Mouse (Mus musculus) liver, postnatal 0 days (tissue): Measurements from ENCODE around the gene Ube3c. TPM values are rescaled to one million over a fixed set of nuclear protein-coding genes. Genes with fewer than 3 reads are reported as not detected.
"Not testable (repeated sequence)": the region's sequence is repeated elsewhere in the genome, so short reads cannot be mapped to it uniquely, and the experiment has no call there.

Source experiments
- ATAC-seq: fragments of 200-750 bp; cut with Nextera tagmentation; 2 replicates; pipeline ENCODE4 v1.8.0; 2017; ENCODE audit warnings: mild to moderate bottlenecking, moderate library complexity
- DNase-seq: peaks from one replicate; pipeline ENCODE4 v3.0.0-alpha.2; 2016
- H3K27ac ChIP-seq: fragments of 300-500 bp; sonication (generic); 2 replicates; pipeline ENCODE4 v1.5.1; 2014; ENCODE audit warnings: antibody characterized with exemption, moderate library complexity, mild to moderate bottlenecking, low read depth
- H3K27me3 ChIP-seq: fragments of 300-500 bp; sonication (generic); 2 replicates; pipeline ENCODE4 v1.6.1; 2014; ENCODE audit warnings: low read length, control low read depth, mixed read lengths; ENCODE audit not compliant: insufficient read depth
- H3K36me3 ChIP-seq: fragments of 300-500 bp; sonication (generic); replicated peaks from 2 replicates; pipeline ENCODE4 v1.6.1; 2014; ENCODE audit warnings: mild to moderate bottlenecking, control low read depth, low read length, moderate library complexity, mixed read lengths; ENCODE audit not compliant: insufficient read depth
- H3K4me1 ChIP-seq: fragments of 300-500 bp; sonication (generic); 2 replicates; pipeline ENCODE4 v1.6.1; 2014; ENCODE audit warnings: antibody characterized with exemption, mild to moderate bottlenecking, control low read depth; ENCODE audit not compliant: insufficient read depth
- H3K4me2 ChIP-seq: fragments of 300-500 bp; sonication (generic); 2 replicates; pipeline ENCODE4 v1.6.1; 2014; ENCODE audit warnings: low read depth, mild to moderate bottlenecking, low read length, moderate library complexity, mixed read lengths
- H3K4me3 ChIP-seq: fragments of 300-500 bp; sonication (generic); 2 replicates; pipeline ENCODE4 v1.5.1; 2014; ENCODE audit warnings: low read depth, low read length
- H3K9ac ChIP-seq: fragments of 300-500 bp; sonication (generic); replicated peaks from 2 replicates; pipeline ENCODE4 v1.6.1; 2014; ENCODE audit warnings: mild to moderate bottlenecking, moderate library complexity
- H3K9me3 ChIP-seq: fragments of 300-500 bp; sonication (generic); 2 replicates; pipeline ENCODE4 v1.6.1; 2016; ENCODE audit warnings: mild to moderate bottlenecking, control low read depth, low read length, mixed read lengths
- CTCF ChIP-seq: sonication (generic); IDR thresholded peaks from 2 replicates; pipeline ENCODE4 v1.5.1; 2016; ENCODE audit warnings: antibody characterized with exemption, low read depth
- EP300 ChIP-seq: IDR thresholded peaks from 2 replicates; pipeline ENCODE4 v1.6.1; 2016; ENCODE audit warnings: antibody characterized with exemption, low read depth, mild to moderate bottlenecking
- WGBS: fragments of 180-500 bp; shearing (Covaris S2); extraction: QIAGEN DNeasy Blood & Tissue Kit; methylation state at CpG from one replicate; pipeline ENCODE4 v1.1.7; 2014; ENCODE audit not compliant: insufficient replicate concordance; 5-methylcytosine and 5-hydroxymethylcytosine counted together
- polyA plus RNA-seq: library from polyadenylated mRNA; unstranded; fragments of >200 nt; fragmentation: Nextera tagmentation; extraction: Ambion mirVana; gene quantifications from 2 replicates; pipeline ENCODE4 v1.2.1, GENCODE M21; 2015

Gene Ube3c
- polyA plus RNA-seq, result 6.8 and 8.0 TPM in 2 replicates

- Histone ChIP-seq H3K9me3 (no peaks in the 10 kb centered on the region), H3K36me3 (peaks cover 3% of the 10 kb centered on the region; the same call in 1 of the 2 replicates), H3K4me2 (peak within 1 kb of the TSS; percentile 95), H3K27ac (peak within 1 kb of the TSS; percentile 95), H3K9ac (peak within 1 kb of the TSS; percentile 79), H3K4me3 (peak within 1 kb of the TSS; percentile 90), H3K4me1 (peaks cover 17% of the 10 kb centered on the region), H3K27me3 (no peaks in the 10 kb centered on the region)
- no peak for TF ChIP-seq EP300
- 0 out of 2 replicates have a peak, but pooled peaks have one; percentile 25 for TF ChIP-seq CTCF
- WGBS, result 3% methylated on average over 72 of the region's 72 CpGs
- DNase-seq (peak; percentile 99), ATAC-seq (peak; percentile 96)
Measured at GRCm38 (mm10) chr5:29568848-29569377, at the start of gene Ube3c. Gene Ube3c (plus strand): TSS chr5:29569242.

DNA sequence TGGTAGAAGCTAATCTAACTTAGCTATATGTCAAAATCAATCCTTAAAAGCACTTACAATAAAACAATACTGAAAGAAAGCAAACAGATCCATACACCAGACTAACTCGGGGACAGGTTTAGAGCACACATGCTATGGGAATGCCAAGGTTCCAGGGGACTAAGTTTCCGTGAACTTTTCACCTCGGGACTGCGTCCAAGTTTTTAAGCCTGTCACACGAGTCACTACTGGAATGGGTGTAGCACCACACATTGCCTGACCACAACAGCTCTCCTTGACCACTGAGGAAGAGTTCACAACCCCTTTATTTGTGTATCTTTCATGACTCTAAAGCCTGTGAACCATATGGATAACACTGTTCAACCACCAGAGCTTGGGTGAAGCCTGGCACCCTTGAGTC is 8.9 kb upstream of the Ube3c start:
- Histone ChIP-seq H3K27me3 (no peaks in the 10 kb centered on the region), H3K4me1 (no peaks in the 10 kb centered on the region), H3K4me3 (no peak overlapping the region), H3K4me2 (no peak overlapping the region), H3K27ac (no peak overlapping the region), H3K9ac (no peak overlapping the region), H3K9me3 (no peaks in the 10 kb centered on the region), H3K36me3 (no peaks in the 10 kb centered on the region)
- DNase-seq (no peak), ATAC-seq (no peak)
- TF ChIP-seq EP300 (no peak), CTCF (no peak)
- 78% methylated on average over 5 of the region's 5 CpGs for WGBS

GRCm38 (mm10) chr5:29560667-29561066 is 8.4 kb upstream of the Ube3c start:
- no peak overlapping the region for H3K4me3 ChIP-seq
- WGBS, result 86% methylated on average over 2 of the region's 2 CpGs
- TF ChIP-seq CTCF (peak; percentile 36), EP300 (no peak)

GRCm38 (mm10) chr5:29569378-29570280 is 587 bp downstream of the Ube3c start:
- peak; percentile 83 for ATAC-seq
- H3K9ac ChIP-seq, result peak overlapping the region; percentile 79
- peak overlapping the region; percentile 90 for H3K4me3 ChIP-seq
- H3K4me2 ChIP-seq, result peak overlapping the region; percentile 95
- no peaks in the 10 kb centered on the region for H3K27me3 ChIP-seq
- 3% methylated on average over 57 of the region's 67 CpGs for WGBS
- H3K27ac ChIP-seq, result peak overlapping the region; percentile 95
- no peaks in the 10 kb centered on the region for H3K9me3 ChIP-seq
- TF ChIP-seq CTCF (peak; percentile 61), EP300 (no peak)
- H3K4me1 ChIP-seq, result peaks cover 17% of the 10 kb centered on the region
- peak; percentile 77 for DNase-seq
- peaks cover 3% of the 10 kb centered on the region; the same call in 1 of the 2 replicates for H3K36me3 ChIP-seq

More at GRCm38 (mm10) chr5:29560667-29561066, 8.4 kb upstream of the Ube3c start:
- no peak for DNase-seq
- Histone ChIP-seq H3K4me1 (no peaks in the 10 kb centered on the region), H3K27me3 (no peaks in the 10 kb centered on the region), H3K9ac (no peak overlapping the region), H3K4me2 (no peak overlapping the region), H3K9me3 (no peaks in the 10 kb centered on the region), H3K36me3 (no peaks in the 10 kb centered on the region), H3K27ac (no peak overlapping the region)
- no peak for ATAC-seq

DNA sequence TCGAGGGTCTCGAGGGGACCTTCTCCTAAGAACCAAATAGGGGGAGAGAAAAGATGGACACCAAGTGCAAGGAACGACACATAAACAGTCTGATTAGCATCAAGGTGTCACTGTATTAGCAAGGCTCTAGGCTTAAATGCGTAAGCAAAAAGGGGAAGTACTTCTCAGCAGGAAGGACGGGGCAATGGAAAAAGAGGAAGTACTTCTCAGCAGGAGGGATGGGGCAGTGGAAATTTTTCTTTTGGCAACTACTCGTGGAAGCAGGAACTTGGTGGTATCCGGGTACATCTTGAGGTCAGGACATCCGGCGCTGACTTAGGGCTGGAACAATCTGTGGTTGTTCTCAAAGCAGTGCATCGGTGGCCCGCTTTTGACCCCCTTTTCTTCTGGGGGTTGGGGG is 5.2 kb downstream of the Ube3c start:
- DNase-seq, result not testable (repeated sequence)

DNA sequence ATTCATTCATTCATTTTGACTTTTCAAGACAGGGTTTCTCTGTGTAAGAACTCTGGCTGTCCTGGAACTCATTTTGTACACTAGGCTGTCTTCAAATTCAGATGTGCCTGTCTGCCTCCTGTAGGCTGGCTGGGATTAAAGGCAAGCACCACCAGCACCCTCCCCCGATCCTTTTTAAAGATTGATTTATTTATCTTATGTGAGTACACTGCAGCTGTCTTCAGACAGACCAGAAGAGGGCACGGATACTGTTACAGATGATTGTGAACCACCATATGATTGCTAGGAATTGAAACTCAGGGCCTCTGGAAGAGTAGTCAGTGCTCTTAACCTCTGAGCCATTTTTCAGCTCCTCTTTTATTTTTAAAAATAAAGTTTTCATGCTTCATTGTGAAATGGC is 6.0 kb downstream of the Ube3c start:
- Histone ChIP-seq H3K4me1 (peaks cover 21% of the 10 kb centered on the region), H3K9ac (0 out of 2 replicates have a peak overlapping the region, but pooled peaks have one; percentile 3), H3K36me3 (peaks cover 3% of the 10 kb centered on the region; the same call in 1 of the 2 replicates), H3K27me3 (no peaks in the 10 kb centered on the region), H3K4me3 (no peak overlapping the region), H3K9me3 (no peaks in the 10 kb centered on the region), H3K4me2 (no peak overlapping the region), H3K27ac (no peak overlapping the region)
- 41% methylated on average over 2 of the region's 2 CpGs for WGBS
- ATAC-seq (no peak), DNase-seq (no peak)
- TF ChIP-seq EP300 (no peak), CTCF (no peak)

More for the DNA sequence above, 5.2 kb downstream of the Ube3c start:
- H3K4me1 ChIP-seq, result peaks cover 26% of the 10 kb centered on the region
- H3K9ac ChIP-seq, H3K9me3 ChIP-seq, H3K27me3 ChIP-seq, H3K4me3 ChIP-seq, H3K36me3 ChIP-seq, H3K4me2 ChIP-seq, H3K27ac ChIP-seq, ATAC-seq: not testable (repeated sequence)
- WGBS, result 85% methylated on average over 11 of the region's 11 CpGs
